Mouse (Mus musculus) ES-CJ7 (cell line): ENCODE measurements around the gene Pogz.

Source experiments
- DNase-seq: peaks from one replicate; pipeline ENCODE4 v3.0.0; 2011; ENCODE audit warnings: low read depth, low spot score

Gene Pogz

DNA sequence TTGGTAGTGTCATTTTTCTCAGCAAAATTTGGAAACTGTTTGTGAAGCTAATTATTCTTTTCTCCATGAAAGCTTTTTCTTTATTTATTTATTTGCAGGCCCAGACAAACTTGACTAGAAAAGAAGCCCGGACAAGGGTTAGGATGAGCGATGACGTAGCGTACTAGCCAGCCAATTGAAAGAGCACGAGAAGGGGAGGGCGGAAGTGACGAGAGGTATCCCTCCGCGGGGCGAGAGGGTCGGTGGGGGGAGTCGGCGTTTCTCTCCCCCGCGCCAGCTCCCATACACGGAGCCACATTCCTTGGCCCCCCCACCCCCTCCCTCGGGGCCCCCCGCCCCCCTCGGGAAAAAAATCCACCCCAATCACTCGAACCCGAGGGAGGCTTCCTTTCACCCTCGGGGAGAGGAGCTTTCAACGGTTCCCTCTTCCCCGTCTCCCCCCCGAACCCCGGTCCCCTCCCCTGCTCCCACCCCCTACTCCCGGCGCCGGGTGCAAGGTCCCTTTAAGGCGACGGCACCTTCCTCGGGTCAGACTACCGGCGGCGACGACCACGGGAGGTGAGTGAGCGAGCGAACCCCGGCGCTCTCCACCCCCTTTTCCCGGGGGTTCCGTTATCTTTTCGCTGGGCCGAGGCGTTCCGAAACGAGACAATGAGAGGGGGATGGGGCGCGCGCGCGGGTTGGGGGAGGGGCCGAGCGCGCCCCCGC is at the start of gene Pogz:
TSS of gene Pogz (plus strand) at position 385 of the 708 bp plus-strand sequence.
- DNase-seq: peak; percentile 98

DNA sequence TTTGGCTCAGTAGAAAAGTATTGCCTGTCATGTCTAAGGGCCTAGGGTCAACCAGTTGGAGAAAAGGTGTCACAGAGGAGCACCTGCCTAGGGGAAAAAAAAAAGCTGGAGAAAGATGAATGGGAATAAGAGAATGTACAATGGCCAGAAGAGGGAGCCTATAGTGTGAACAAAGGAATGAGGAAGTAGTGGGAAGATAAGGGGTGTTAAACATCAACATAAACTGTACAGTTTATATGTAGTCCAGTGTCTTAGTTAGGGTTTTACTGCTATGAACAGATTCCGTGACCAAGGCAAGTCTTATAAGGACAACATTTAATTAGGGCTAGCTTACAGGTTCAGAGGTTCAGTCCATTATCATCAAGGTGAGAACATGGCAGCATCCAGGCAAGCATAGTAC is 48.3 kb upstream of the Pogz start:
- no peak for DNase-seq

DNA sequence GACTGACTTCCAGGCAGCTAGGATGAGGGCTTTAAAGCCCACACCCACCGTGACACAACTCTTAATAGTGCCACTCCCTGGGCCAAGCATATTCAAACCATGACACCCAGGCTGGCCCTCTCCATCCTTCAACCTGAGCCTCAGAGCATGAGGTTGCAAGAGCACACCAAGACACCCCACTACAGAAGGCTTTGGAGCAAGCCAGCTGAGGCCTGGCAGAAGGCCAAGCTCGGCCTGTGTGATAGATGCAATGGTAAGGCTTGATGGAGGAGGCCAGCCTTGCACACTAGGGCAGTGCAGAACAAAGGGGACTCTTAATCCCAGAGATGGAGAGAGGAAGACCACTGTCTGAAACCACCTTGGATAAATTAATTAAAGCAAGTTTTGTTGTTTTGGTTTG is 47.9 kb upstream of the Pogz start:
- DNase-seq: no peak

DNA sequence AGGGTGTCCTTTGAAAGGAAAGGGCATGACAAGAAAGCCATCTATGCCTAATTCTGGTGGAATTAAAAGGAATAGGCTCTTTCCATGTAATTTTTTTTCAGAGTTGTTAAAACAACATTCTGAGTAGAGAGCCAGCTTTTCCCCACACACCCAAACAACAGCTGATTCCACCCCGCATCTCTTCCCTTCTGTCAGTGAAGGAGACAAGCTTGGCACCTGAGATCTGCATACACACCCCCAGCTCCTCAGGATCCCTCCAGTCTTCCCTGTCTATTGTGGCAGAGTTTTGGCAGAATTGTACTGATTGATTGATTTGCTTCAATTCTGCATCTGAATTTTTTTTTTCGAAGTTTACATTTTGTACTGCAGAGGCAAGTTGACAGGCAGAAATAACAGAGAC is 45.1 kb upstream of the Pogz start:
- DNase-seq: no peak

DNA sequence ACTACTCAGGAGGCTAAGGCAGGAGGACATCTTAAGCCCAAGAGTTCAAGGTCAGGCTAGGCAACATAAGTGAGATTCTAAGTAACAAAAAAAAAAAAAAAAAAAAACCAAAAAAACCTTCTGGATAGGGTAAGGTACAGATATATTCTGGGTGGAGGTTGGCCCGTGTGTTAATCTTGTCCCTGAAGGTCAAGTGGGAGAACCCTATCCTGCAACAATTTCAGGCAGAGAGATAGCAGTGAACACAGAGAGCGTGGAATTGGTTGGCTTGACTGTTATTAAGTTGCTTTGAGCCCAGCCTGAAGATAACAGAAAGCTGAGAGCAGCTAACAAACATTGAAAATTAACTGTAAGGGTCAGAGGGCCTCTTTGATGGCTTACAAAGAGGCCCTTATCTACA is 43.7 kb upstream of the Pogz start:
- DNase-seq: no peak

DNA sequence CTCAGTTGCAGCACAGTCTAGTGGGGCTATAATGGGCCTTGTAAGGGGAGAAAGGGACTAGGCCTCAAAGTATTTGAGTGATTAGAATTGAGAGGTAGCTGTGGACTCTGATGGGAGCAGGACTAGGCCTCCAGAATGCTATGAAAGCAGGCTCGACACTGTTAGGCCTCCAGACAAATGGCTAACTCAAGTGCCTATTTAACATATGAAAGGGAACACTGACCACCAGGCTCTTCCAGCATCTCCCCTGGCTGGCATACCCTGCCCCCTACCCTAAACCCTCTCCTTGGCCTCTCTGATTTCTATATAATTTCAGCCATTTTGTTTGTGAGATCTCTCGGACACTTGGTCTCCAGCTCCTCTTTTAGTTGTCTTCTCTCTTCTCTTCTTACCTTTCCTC is 43.0 kb upstream of the Pogz start:
- DNase-seq: peak; percentile 51

DNA sequence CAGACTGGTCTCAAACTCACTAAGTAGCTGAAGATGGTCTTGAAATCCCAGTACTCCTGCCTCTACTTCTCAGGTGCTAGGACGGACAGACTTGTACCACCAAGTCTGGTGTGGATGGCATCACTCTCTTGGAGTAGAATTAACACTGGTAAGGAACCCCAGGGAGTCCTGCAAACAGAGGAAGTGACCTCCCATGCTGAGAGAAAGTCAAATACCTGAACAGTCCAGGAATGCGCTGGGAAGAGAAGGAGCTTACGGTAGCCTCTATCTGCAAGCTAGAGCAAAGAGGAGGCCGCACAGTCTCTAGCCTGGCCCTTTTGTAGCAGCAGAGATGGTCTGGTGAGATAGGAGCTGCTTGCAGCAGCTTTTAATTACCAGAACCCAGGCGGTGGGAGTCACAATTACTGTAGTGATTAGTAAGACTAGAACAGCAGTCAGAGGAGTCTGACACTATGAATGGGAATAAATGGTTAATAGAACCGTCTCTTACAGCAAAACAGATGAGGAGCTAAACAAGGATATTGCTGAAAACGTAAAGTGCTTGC is 41.7 kb upstream of the Pogz start:
- DNase-seq: peak; percentile 48

DNA sequence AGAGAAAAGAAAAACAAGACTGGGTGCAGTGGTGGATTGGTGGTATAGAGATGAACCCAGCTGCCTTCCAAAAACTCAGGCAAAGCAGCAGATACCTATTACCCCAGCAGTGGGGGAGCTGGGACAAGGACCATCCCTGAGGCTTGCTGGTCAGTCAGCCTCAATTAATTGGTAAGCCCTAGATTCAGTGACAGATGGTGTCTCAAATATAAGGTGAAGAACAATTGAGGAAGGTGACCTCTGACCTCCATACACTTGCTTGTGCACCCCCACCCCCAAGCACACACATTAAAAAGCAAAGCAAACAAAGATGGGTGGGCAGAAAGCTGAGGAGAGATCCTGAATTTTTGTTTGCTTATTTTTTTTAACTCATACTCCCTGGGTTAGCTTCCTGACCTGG is 41.2 kb upstream of the Pogz start:
- no peak for DNase-seq

DNA sequence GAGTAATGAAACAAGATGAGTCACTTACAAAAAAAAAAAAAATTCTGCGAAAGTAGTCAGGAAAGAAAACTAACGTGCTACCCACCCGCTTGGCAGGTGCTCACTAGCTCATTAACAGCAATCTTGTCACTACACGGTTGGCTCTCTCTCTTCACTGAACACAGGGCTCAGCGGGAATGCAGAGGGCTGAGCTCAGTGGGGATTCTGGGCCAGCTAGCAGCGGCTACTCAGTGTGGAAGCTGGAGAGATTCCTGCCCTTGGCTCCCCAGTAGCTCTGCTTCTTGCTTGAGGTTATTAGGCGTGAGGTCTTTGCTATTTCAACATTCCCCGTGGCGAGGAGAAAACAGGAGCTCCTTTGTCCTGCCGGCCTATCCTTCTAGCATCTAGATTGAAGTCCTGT is 33.2 kb upstream of the Pogz start:
- no peak for DNase-seq

DNA sequence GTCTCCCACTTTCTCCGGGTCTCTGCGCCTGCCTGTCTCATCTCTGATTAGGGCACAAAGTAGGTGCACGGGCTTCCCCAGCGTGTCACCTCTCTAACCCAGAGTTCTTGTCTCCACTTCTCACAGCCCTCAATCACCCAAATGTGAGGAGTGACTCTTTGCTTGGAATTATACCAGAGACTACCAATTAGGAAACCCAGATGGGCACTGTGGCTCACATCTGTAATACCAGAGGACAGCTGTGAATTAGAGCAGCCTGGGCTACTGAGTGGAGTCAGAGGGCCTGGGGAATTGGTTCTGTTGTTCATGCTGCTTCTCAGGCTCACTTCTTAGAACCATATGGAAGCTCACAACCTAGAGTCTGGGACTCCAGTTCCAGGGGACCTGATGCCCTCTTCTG is 32.4 kb upstream of the Pogz start:
- no peak for DNase-seq

DNA sequence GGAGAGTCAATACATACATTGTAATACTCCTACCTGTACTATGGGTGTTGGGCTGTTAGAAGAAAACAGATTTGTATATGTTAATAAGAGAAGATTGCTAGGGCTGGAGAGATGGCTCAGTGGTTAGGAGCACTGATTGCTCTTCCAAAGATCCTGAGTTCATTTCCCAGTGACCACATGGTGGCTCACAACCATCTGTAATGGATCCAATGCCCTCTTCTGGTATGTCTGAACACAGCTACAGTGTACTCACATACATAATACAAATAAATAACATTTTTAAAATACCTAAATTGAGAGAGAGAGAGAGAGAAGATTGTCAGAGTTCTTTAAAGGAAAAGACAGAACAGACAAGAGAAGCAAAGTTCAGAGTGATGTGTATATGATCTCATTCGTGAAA is 29.1 kb upstream of the Pogz start:
- no peak for DNase-seq

DNA sequence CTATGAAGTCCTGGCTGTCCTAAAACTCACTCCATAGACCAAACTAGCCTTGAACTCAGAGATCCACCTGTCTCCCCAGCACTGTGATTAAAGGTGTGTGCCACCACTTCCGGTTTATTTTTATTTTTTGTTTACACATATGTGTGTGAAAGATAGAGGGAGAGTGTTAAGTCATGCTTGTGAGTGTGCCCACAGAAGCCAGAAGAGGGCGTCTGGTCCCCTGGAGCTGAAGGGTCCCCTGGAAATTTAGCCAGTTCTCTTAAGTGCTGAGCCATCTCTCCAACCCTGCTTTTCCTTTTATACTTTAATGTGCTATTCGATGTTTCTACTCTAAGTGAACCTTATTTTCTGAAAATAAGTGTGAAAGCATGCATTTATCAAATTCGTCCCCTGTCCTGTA is 25.7 kb upstream of the Pogz start:
- peak; percentile 38 for DNase-seq

DNA sequence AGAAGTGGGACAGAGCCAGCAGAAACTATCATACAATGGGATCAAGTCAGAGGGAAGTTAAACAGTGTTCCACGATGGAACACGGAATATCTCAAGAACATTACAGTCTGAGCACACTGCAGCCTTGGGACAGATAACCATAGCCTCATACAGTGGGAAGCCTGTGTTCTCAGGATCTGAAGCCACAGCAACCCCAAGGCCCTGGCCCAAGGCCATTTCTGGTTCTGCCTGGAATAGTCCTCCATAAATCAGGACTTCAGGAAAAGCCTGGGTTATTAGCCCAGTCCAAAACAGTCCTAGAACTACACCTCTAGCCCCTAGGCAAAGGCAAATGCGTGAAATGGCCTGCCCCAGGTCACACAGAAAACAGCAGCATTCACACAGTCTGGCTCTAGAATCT is 23.7 kb upstream of the Pogz start:
- DNase-seq: no peak

DNA sequence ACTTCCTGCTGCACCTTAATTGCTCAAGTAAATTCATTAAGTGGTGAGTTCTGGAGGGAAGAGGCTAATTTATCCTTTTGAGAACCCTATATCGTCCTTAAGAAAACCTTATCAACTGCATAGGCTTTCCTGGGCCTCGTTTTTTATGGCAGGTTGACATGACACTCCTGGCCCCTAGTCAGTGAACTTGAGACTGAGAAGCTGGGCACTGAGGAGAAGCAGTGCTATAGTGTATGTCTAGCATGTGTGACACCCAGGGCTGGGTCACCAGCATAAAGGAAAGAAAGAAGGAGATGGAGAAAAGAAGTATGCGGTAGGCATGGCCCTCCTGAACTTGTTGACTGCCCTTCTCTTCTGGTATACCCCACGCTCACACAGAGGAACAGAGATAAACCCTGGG is 23.3 kb upstream of the Pogz start:
- DNase-seq: no peak

DNA sequence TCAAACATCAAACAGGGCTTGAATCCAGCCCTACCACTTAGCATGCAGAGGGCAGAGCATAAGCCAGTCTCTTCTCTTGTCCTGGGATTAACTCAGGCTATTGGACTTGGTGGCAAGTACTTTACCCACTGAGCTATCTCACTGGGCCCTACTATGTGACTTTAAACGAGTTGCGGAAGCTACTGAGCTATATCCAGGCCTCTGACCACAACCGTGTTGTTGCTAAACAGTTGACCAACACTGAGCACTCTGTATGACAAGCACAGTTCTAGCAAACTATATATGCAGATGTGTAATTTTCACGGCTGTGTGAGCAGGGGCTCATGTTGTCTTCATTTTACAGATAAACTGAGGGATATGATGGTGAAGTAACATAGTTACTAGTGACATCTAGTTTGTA is 22.7 kb upstream of the Pogz start:
- DNase-seq: no peak

DNA sequence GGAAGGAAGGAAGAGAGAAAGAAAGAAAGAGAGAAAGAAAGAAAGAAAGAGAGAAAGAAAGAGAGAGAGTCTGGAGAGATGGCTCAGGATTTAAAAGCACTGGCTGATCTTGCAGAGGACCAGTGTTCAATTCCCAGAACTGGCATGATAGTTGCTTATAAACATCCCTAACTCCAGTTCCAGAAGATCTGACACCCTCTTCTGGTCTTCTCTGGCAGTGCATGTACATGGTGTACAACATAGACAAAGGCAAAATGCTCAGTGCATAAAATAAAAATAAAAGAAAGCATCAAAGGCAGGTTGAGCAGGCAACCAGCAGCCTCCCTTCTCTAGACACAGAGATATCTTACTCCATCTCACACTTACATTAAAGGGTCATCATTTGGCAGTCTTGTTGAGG is 21.8 kb upstream of the Pogz start:
- peak; percentile 50 for DNase-seq

DNA sequence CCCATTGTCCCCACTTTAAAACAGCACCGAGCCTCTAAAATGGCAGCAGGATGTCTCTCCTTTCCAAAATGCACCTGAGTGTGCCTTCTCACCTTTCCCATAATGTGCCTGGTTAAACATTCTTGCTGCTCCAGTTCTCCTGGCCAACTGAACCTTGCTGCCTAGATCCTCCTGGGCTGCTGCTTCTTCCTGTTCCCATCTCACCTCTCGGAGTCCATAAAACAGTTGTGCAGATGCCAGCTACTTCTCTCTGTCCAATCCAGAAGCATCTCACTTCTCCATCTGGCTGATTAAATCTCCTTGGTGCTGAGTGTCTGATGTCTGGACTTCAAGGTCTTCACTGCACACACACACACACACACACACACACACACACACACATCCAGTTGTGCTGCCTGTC is 19.6 kb upstream of the Pogz start:
- DNase-seq: no peak

DNA sequence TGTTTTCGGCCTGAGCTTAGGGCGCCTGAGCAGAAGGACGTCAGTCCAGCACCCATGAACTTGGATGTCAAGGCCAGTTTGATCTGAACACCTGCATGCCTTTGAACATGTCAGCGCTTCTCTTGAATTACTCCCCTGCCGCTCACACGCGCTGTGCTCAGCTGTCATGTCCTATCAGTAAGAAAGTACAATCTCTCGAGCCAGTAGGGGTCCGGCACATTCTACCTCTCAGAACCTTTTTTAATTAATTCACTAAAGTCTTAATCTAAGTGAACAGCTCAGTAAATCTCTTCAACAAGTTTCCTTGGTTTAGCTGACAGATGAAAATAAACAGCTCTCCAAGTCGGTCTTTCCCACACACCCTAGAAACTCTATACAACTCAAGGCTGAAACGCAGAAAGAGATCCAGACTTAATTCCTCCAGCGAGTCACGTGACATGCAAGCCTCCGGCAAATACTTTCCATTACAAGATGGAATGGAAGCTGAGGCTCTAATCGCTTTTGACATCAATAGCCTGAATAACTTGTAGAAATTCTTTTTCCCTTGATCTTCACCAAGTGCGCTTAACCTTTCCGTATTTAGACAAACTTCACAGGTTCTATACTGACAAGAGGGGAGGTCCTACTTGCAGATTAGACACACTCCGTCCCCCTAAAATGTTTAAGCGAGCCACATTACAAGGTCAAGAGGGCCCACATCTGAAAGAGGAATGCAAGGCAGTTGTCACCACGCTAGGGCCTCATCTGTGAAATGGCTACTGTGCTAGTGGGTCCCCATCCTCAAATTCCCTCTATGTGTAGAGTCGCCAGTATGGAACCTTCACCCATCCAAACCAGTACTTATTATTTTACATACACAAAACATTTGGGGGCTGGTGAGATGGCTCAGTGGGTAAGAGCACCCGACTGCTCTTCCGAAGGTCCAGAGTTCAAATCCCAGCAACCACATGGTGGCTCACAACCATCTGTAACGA is 17.6 kb upstream of the Pogz start:
- DNase-seq: peak; percentile 38

DNA sequence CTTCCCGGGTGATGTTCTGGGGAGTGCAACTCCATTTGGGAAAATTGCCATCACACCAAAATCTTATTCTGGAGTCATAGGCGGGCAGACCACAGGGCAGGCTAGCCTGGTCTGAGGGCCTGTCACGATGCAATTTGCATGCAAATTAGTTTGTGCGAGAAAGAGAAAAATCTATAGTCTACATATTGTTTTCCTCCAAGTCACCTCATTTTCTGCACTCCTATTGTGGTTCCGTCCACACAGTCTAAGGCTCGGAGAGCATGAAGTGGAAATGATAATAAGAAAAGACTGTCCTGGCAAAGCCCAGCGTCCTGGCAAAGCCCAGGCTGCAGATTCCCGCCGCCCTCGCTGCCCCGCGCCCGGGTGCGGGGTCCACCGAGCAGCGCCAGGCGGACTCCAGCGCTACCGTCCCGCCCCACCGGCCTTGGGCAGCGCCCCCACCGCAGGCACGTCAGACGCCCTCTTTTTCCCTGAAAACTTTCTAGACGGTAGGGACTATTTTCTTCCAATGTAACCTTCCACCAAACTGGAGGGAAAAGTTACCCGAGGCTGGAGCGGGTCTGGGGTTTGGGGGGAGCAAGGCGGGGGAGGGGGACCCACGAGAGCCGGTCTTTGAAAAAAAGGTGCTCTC is 16.2 kb upstream of the Pogz start:
- DNase-seq: peak; percentile 64

DNA sequence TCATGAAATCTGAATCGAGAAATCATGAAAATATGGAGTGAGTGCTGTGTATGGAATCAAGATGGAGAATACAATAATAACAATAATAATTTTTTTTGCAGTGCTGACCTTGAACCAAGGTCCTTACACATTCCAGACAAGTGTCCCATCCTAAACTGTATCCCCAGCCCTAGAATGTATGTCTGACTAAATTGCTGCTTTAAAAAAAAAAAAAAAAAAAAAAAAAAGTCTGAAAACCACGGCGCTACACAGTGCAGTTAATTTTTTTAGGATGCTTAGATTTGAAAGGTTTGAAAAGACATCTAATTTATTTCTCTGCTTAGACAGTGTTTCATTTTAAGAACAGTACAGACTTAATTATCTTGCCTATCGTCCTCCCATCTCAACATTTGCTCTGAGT is 15.3 kb upstream of the Pogz start:
- no peak for DNase-seq

DNA sequence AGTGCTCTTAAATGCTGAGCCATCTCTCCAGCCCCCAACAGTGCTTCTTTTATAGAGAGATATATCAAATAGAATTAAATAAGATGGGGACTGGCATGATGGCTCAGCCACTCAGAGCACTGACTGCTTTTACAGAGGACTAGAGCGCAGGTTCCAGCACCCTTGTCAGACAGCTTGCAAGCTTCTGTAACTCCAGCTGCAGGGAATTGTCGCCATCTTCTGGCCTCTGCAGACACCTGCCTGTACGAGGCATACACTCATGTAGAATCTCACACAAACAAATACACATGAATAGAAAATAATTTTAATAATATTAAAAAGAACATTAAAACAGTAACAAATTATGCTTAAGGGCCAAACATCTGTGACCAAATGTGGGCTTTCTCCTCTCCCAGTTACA is 13.3 kb upstream of the Pogz start:
- DNase-seq: peak; percentile 73

DNA sequence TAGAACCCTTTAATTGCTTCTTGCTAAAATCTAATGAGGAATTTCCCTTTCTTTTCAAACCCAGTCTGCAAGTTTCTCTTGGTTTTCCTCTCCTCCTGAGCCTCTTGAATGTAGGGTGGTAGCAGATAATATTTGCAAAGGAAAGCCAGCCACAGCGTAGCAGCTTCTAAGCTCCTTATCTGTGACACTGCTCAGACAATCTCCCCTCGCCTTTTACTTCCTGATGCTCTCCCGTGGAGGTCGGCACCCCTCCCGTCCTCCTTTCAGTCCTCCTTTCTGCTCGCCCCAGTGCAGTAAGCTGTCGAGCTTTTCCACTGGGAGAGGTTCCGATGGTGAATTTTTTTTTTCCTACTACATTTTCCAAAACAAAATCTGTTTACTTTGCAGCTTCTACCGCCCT is 5.3 kb upstream of the Pogz start:
- no peak for DNase-seq
